Mouse (Mus musculus): ENCODE data around the gene Tcp10b. TPM values are rescaled to one million over a fixed set of nuclear protein-coding genes. Genes with fewer than 3 reads are reported as not detected.

Tcp10b gene
- polyA plus RNA-seq, 1 experiment from 2014 or later = 0.26 TPM

Other genes starting within 250 kb of the Tcp10b start
- gene Mas1, start 193.0 kb upstream of the Tcp10b start, polyA plus RNA-seq (2015; fragmentation: Nextera tagmentation; extraction: Ambion mirVana) = 0.18 TPM in 1 of 2 replicates, not detected in the other
- not detected in 2 replicates for gene Mrgprh, start 185.1 kb upstream of the Tcp10b start, polyA plus RNA-seq (2015; fragmentation: Nextera tagmentation; extraction: Ambion mirVana)
- 0.78 and 1.7 TPM in 2 replicates for gene Pnldc1, start 150.9 kb upstream of the Tcp10b start, polyA plus RNA-seq (2015; fragmentation: Nextera tagmentation; extraction: Ambion mirVana)
- gene Tcp1, start 145.4 kb upstream of the Tcp10b start, polyA plus RNA-seq (2015; fragmentation: Nextera tagmentation; extraction: Ambion mirVana) = 341 and 344 TPM in 2 replicates
- gene Mrpl18, start 144.8 kb upstream of the Tcp10b start, polyA plus RNA-seq (2015; fragmentation: Nextera tagmentation; extraction: Ambion mirVana) = 118 and 123 TPM in 2 replicates
- 0.95 and 0.96 TPM in 2 replicates for gene Acat3, start 120.5 kb upstream of the Tcp10b start, polyA plus RNA-seq (2015; fragmentation: Nextera tagmentation; extraction: Ambion mirVana)
- 333 and 335 TPM in 2 replicates for gene Acat2, start 100.4 kb upstream of the Tcp10b start, polyA plus RNA-seq (2015; fragmentation: Nextera tagmentation; extraction: Ambion mirVana)
- gene Wtap, start 66.9 kb upstream of the Tcp10b start, polyA plus RNA-seq (2015; fragmentation: Nextera tagmentation; extraction: Ambion mirVana) = 98.3 and 116 TPM in 2 replicates
- 139 and 149 TPM in 2 replicates for gene Sod2, start 54.3 kb upstream of the Tcp10b start, polyA plus RNA-seq (2015; fragmentation: Nextera tagmentation; extraction: Ambion mirVana)
- 0.16 TPM in 1 of 2 replicates, not detected in the other for gene Gpr31b, start 8.8 kb upstream of the Tcp10b start, polyA plus RNA-seq (2015; fragmentation: Nextera tagmentation; extraction: Ambion mirVana)
- not detected in 2 replicates for gene Unc93a, start 70.7 kb downstream of the Tcp10b start, polyA plus RNA-seq (2015; fragmentation: Nextera tagmentation; extraction: Ambion mirVana)
- not detected in 2 replicates for gene Smok2a, start 160.1 kb downstream of the Tcp10b start, polyA plus RNA-seq (2015; fragmentation: Nextera tagmentation; extraction: Ambion mirVana)
- not detected in 2 replicates for gene Smok2b, start 169.2 kb downstream of the Tcp10b start, polyA plus RNA-seq (2015; fragmentation: Nextera tagmentation; extraction: Ambion mirVana)